Mouse (Mus musculus): Measurements from ENCODE around the gene Zfyve1. TPM values are rescaled to one million over a fixed set of nuclear protein-coding genes. Genes with fewer than 3 reads are reported as not detected.
A peak's percentile ranks its signal among the peaks of the same experiment; 100 is the strongest.
"Not testable (repeated sequence)": the region's sequence is repeated elsewhere in the genome, so short reads cannot be mapped to it uniquely, and the experiment has no call there.

Gene Zfyve1
- polyA plus RNA-seq (2012; rRNA removed) = 28.1 and 37.0 TPM in 2 replicates

- DNase-seq (ENCODE audit: low read depth) = peak; percentile 90
These were observed at the start of gene Zfyve1 for GRCm38 (mm10) chr12:83597025-83597501. Gene Zfyve1 (minus strand): TSS chr12:83597222.

GRCm38 (mm10) chr12:83643116-83643515 is 46.1 kb upstream of the Zfyve1 start:
- no peak for DNase-seq (ENCODE audit: low read depth)

- no peak for DNase-seq (ENCODE audit: low read depth)
These were observed 44.2 kb upstream of the Zfyve1 start for GRCm38 (mm10) chr12:83641233-83641632.

GRCm38 (mm10) chr12:83633807-83634206 is 36.8 kb upstream of the Zfyve1 start:
- DNase-seq (ENCODE audit: low read depth) = no peak

- DNase-seq (ENCODE audit: low read depth) = no peak
These were observed 35.6 kb upstream of the Zfyve1 start for GRCm38 (mm10) chr12:83632680-83633025.

GRCm38 (mm10) chr12:83631743-83632679 is 35.0 kb upstream of the Zfyve1 start:
- DNase-seq (ENCODE audit: low read depth) = peak; percentile 80

- not testable (repeated sequence) for DNase-seq (ENCODE audit: low read depth)
These were observed 33.9 kb upstream of the Zfyve1 start, which contains the start of gene Rbm25 for GRCm38 (mm10) chr12:83630936-83631335. Gene Rbm25 (plus strand): TSS chr12:83631236.

- no peak for DNase-seq (ENCODE audit: low read depth)
These were observed 27.3 kb upstream of the Zfyve1 start for GRCm38 (mm10) chr12:83624321-83624720.

GRCm38 (mm10) chr12:83622031-83622755 is 25.2 kb upstream of the Zfyve1 start:
- no peak for DNase-seq (ENCODE audit: low read depth)

- not testable (repeated sequence) for DNase-seq (ENCODE audit: low read depth)
These were observed 23.7 kb upstream of the Zfyve1 start for GRCm38 (mm10) chr12:83620694-83621093.

- DNase-seq (ENCODE audit: low read depth) = no peak
These were observed 22.0 kb upstream of the Zfyve1 start for GRCm38 (mm10) chr12:83618981-83619380.

- DNase-seq (ENCODE audit: low read depth) = no peak
These were observed 20.2 kb upstream of the Zfyve1 start for GRCm38 (mm10) chr12:83617261-83617660.

GRCm38 (mm10) chr12:83606411-83606810 is 9.4 kb upstream of the Zfyve1 start:
- DNase-seq (ENCODE audit: low read depth) = not testable (repeated sequence)

- no peak for DNase-seq (ENCODE audit: low read depth)
These were observed 5.3 kb upstream of the Zfyve1 start for GRCm38 (mm10) chr12:83602285-83602684.

GRCm38 (mm10) chr12:83597881-83598280 is 859 bp upstream of the Zfyve1 start:
- DNase-seq (ENCODE audit: low read depth) = no peak

- DNase-seq (ENCODE audit: low read depth) = no peak
These were observed 649 bp downstream of the Zfyve1 start for GRCm38 (mm10) chr12:83596191-83596954.

- DNase-seq (ENCODE audit: low read depth) = no peak
These were observed 2.5 kb downstream of the Zfyve1 start for GRCm38 (mm10) chr12:83594454-83595040.

- DNase-seq (ENCODE audit: low read depth) = no peak
These were observed 5.1 kb downstream of the Zfyve1 start for GRCm38 (mm10) chr12:83591754-83592501.

GRCm38 (mm10) chr12:83586628-83587027 is 10.4 kb downstream of the Zfyve1 start:
- no peak for DNase-seq (ENCODE audit: low read depth)

- no peak for DNase-seq (ENCODE audit: low read depth)
These were observed 14.3 kb downstream of the Zfyve1 start for GRCm38 (mm10) chr12:83582747-83583146.

- no peak for DNase-seq (ENCODE audit: low read depth)
These were observed 14.9 kb downstream of the Zfyve1 start for GRCm38 (mm10) chr12:83582106-83582505.
